Mouse (Mus musculus): Measurements from ENCODE around the gene Tsc1.

Gene Tsc1

GRCm38 (mm10) chr2:28640461-28641424 is at the start of gene Tsc1:
Tsc1 (plus strand) TSS chr2:28641228.
- in situ Hi-C loops (cut with MboI; ENCODE audit: low pct_unique_long_range_greater_than_20kb in 1 of 2, low sequenced_read_pairs in 2 of 2, unreplicated experiment in 1 of 2), result no loop called here

GRCm38 (mm10) chr2:28591479-28591878 is 49.5 kb upstream of the Tsc1 start:
- in situ Hi-C loops (cut with MboI; ENCODE audit: low pct_unique_long_range_greater_than_20kb in 1 of 2, low sequenced_read_pairs in 2 of 2, unreplicated experiment in 1 of 2), result no loop called here

DNA sequence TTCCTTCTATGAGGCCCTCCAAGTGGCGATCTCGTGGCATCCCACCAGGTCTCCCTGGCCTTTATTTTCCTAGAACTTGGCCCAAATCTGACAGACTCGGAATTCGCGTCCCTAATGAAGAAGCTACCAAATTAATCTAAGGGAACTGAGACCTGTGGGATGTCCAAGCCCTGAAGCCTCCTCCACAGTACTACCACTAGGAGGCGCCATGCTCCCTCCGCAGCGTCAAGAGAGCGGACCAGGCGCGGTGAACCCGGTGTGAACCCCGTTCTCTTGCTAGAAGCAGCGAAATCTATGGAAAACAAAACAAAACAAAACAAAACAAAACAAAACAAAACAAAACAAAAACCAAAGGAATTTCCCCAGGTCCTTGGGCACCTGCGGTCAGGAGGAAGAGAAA is 48.2 kb upstream of the Tsc1 start:
- in situ Hi-C loops (cut with MboI; ENCODE audit: low pct_unique_long_range_greater_than_20kb in 1 of 2, low sequenced_read_pairs in 2 of 2, unreplicated experiment in 1 of 2), result no loop called here

GRCm38 (mm10) chr2:28596021-28596420 is 45.0 kb upstream of the Tsc1 start:
- in situ Hi-C loops (cut with MboI; ENCODE audit: low pct_unique_long_range_greater_than_20kb in 1 of 2, low sequenced_read_pairs in 2 of 2, unreplicated experiment in 1 of 2), result loop anchor here in 1 of 2 experiments (5.0 kb wide), 1 partner anchor 36 kb away; no protein-coding TSS in a partner anchor

- in situ Hi-C loops (cut with MboI; ENCODE audit: low pct_unique_long_range_greater_than_20kb in 1 of 2, low sequenced_read_pairs in 2 of 2, unreplicated experiment in 1 of 2), result loop anchor here in 1 of 2 experiments (5.0 kb wide), 1 partner anchor 35 kb away; no protein-coding TSS in a partner anchor
Measured at GRCm38 (mm10) chr2:28596998-28597397, 44.0 kb upstream of the Tsc1 start.

GRCm38 (mm10) chr2:28597733-28598547 is 43.1 kb upstream of the Tsc1 start:
- in situ Hi-C loops (cut with MboI; ENCODE audit: low pct_unique_long_range_greater_than_20kb in 1 of 2, low sequenced_read_pairs in 2 of 2, unreplicated experiment in 1 of 2), result loop anchor here in 1 of 2 experiments (5.0 kb wide), 1 partner anchor 34 kb away; no protein-coding TSS in a partner anchor

DNA sequence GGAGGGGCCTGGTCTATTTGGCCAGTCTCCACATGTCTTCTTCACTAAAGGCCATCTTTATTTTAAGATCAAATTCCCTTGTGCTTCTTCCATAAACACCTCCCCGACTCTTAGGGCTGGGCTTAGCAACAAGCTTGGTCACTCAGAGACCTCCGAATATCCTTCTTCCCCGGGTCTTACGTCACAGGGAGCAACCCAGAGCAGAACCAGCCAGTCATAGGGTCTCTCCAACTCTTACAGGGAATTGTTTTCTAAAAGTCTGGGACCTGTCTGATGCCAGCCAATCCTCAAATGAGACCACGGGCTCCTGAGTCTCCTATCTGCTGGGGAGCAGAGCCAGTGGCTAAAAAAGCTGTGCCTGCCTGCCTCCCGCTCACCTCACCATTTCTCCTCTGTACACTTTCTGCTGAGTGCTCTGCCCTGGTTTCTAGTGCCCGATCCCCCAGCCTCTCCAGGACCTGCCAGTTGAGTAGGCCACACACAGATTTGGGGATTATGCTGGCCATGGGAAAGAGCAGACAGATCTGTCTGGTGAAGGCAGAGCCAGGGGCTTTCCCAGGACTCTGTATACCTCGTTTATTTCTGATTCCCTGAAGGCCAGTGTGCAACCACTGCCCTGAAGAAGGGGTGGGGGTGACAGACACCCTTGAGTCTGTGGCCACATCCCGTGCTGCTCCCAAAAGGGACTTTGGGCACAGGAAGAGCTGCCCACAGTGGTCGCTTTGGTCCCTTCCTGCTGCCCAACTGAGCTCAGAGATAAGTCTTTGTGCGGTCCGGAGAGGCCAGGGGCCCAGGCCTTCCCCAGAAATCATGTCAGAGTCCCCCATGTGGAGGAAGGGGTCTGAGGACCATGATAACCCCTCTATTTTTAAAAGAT is 42.1 kb upstream of the Tsc1 start:
- in situ Hi-C loops (cut with MboI; ENCODE audit: low pct_unique_long_range_greater_than_20kb in 1 of 2, low sequenced_read_pairs in 2 of 2, unreplicated experiment in 1 of 2), result loop anchor here in 1 of 2 experiments (5.0 kb wide), 1 partner anchor 33 kb away; no protein-coding TSS in a partner anchor

DNA sequence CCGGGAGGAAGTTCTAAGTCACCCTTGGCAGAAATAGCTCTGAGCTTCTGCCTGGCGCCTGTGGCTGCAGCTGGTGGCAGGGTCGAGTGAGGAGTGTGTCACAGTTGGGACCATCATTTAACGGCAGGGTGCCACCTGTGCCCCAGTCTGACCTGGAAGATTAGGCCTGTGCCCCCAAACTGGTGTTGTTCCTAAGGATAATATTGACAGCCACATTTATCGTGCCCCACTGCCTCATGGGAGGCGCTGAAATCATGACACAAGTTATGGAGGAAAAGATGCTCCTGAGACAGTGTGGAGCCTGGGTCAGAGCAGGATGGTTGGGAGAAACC is 41.5 kb upstream of the Tsc1 start:
- in situ Hi-C loops (cut with MboI; ENCODE audit: low pct_unique_long_range_greater_than_20kb in 1 of 2, low sequenced_read_pairs in 2 of 2, unreplicated experiment in 1 of 2), result loop anchor here in 1 of 2 experiments (5.0 kb wide), 1 partner anchor 33 kb away; no protein-coding TSS in a partner anchor

DNA sequence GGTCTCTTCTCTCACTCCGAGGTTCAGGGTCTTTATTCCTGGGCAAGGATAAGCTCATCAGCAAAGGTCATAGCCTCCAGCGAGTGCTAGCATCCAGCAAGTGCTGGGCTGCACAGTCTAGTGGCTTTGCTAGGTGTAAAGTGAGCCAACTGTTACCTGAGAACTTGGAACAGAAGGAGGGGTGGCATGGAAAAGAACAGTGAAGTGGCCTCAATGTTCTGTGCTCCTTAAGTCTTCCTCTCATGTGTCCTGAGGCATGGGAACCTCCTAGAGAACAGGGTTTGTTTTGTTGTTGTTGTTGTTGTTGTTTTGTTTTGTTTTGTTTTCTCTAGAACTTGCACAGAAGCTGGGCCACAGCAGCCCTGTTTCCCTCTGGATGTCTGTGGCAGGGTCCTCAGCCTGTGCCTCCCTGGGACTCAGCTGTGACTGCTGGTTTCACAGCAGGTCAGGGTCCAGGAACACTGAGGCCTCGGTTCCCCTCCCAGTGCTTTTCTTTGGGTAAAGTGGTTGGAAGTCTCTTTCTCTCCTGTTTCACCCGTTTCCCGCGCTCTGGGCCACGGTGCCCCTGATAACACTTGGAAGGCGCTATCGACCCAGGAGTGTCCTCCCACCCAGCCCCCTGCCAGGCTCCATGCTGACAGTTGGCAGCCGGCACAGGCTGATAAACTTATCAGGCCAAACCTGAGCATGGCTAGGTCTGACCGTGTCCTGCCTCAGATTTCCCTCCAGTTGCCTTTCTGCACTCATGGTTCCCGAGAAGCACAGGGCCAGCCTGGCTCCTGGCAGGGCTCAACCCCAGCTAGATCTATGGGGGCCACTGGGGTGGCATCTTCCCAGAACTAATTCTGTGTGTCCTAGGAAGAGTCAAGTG is 39.1 kb upstream of the Tsc1 start:
- in situ Hi-C loops (cut with MboI; ENCODE audit: low pct_unique_long_range_greater_than_20kb in 1 of 2, low sequenced_read_pairs in 2 of 2, unreplicated experiment in 1 of 2), result no loop called here

DNA sequence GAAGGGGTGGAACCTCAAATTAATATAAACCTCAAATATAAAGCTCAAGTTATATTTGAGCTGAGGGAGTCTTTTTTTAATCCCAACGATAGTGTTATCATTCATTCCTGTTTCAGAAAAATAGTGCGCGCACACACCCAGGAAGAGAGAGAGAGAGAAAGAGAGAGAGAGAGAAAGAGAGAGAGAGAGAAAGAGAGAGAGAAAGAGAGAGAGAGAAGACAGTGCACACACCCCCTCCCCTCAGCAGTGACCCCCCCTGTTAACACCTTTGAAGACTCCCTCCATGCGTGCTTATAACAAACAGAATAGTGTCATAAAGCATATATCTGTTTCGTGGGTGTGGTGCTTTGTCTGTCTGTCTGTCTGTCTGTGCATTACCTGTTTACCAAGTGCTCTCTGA is 37.5 kb upstream of the Tsc1 start:
- in situ Hi-C loops (cut with MboI; ENCODE audit: low pct_unique_long_range_greater_than_20kb in 1 of 2, low sequenced_read_pairs in 2 of 2, unreplicated experiment in 1 of 2), result no loop called here

DNA sequence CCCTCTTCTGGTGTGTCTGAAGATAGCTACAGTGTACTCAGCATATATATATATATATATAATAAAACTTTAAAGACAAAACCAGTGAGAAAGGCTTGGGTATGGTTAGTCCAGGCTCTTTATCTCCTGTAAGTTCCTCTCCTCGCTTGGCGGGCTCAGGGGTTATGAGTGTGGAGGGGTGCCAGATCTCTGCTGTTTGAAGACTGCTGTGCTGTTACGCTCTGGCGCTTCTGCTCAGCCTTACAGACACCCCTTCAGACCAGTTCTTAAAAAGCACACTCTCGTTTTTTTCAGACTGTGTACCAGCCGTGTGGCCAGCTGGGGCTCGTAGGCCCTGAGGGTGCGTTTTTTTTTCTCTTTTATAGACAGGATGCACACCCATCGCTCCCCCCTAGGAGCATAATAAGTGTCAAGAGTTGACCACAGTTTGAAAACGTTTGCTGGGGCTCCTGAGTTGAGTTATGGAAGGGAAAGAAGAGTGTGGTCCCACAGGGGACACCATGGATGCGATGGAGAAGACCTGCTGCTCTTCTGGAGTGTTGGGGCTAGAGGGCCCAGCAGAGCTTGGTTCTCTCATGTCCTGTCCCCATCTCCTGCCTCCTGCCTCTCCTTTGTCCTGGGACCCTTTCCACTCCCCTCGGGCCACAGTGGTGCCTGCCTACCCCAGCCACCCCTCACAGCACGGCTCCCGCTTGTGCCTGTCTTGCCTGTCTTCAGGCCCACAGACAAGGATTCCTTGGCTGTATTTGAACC is 35.1 kb upstream of the Tsc1 start:
- in situ Hi-C loops (cut with MboI; ENCODE audit: low pct_unique_long_range_greater_than_20kb in 1 of 2, low sequenced_read_pairs in 2 of 2, unreplicated experiment in 1 of 2), result no loop called here

- in situ Hi-C loops (cut with MboI; ENCODE audit: low pct_unique_long_range_greater_than_20kb in 1 of 2, low sequenced_read_pairs in 2 of 2, unreplicated experiment in 1 of 2), result no loop called here
Measured at GRCm38 (mm10) chr2:28606601-28607340, 34.3 kb upstream of the Tsc1 start.

- in situ Hi-C loops (cut with MboI; ENCODE audit: low pct_unique_long_range_greater_than_20kb in 1 of 2, low sequenced_read_pairs in 2 of 2, unreplicated experiment in 1 of 2), result no loop called here
Measured at GRCm38 (mm10) chr2:28607341-28608165, 33.5 kb upstream of the Tsc1 start.

- in situ Hi-C loops (cut with MboI; ENCODE audit: low pct_unique_long_range_greater_than_20kb in 1 of 2, low sequenced_read_pairs in 2 of 2, unreplicated experiment in 1 of 2), result no loop called here
Measured at GRCm38 (mm10) chr2:28609851-28610250, 31.2 kb upstream of the Tsc1 start.

DNA sequence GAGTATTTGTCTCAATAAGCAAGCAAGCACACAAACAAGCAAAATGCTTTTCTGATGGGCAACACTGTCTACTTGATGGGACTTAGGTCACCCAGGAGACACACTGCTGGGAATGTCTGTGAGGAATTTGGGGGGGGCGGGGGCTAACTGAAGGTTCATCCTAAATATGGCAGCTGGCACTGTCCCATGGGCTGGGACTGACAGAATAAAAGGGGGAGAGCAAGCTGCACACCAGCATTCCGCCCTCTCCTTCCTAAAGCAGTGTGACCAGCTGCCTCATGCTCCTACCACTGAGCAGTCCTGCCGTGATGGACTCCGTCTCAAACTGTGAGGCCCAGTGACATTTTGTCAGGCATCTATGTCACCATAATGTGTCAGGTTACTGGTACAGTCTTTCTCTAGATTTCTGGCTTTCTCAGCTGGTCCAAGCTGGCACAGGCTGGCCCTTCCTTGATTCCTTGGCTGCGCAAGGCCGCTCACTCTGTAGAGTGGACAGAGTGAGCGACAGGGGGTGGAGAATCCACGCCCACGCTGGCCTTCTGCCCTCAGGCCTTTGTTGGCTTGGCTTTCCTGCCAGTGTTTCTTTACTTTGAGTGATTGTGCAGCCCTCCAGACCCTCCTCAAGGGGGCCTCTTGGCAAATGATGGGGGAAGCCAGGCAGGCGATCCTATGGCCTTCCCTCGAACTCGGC is 30.2 kb upstream of the Tsc1 start:
- in situ Hi-C loops (cut with MboI; ENCODE audit: low pct_unique_long_range_greater_than_20kb in 1 of 2, low sequenced_read_pairs in 2 of 2, unreplicated experiment in 1 of 2), result no loop called here

Data from mouse embryonic stem cell (cell line).